Mouse (Mus musculus): ENCODE measurements around the gene Cfap36.

DNA sequence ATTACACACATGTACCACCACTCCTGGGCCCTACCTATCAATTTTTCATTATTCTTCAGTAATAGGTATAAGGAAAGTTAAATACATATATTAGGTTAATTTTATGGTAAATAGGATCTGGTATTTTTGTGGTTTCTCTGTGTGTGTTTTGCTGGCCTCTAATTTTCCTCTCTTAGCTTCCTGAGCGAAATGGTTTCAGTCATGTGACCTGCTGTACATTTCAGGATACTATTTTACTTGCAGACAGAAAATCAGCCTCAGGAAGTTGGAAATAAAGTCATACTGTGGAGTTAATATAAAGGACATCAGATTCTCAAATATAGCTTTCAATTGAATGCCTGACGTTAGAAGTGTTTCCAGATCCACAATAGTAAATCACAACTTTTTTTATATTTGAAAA, 58.2 kb downstream of the Cfap36 start:
- no peak for TF ChIP-seq E2F4 (IDR thresholded peaks at IDR 0.05; ENCODE audit: insufficient read depth)
- no peak for TF ChIP-seq TCF12 (IDR thresholded peaks at IDR 0.05; ENCODE audit: insufficient read depth, poor library complexity, severe bottlenecking)
- no peak for TF ChIP-seq MAX (IDR thresholded peaks at IDR 0.05; ENCODE audit: low read depth)
